Mouse (Mus musculus) CH12.LX (cell line): ENCODE measurements at regions not wholly inside any gene's neighbourhood (a gene's known extent, or its start where the extent isn't known, plus 50 kb on each side); places are given as distances from the start of the nearest gene placed in this dataset.

Source experiments
- DNase-seq: peaks from one replicate; pipeline ENCODE4 v3.0.0-alpha.2; 2013; ENCODE audit errors: extremely low read depth
- H3K27ac ChIP-seq: 2 replicates; pipeline ENCODE4 v1.5.1; 2012; ENCODE audit warnings: low read depth, mild to moderate bottlenecking, control low read depth, moderate library complexity; ENCODE audit not compliant: insufficient read depth
- H3K27me3 ChIP-seq: replicated peaks from 2 replicates; pipeline ENCODE3; 2012; ENCODE audit warnings: inconsistent platforms
- H3K36me3 ChIP-seq, 2 experiments: replicated peaks in 1 of 2; 2 replicates each; pipeline versions ENCODE3 to v1.6.1; 2012; ENCODE audit warnings: inconsistent platforms in 1 of 2, low read length in 1 of 2, mild to moderate bottlenecking in 1 of 2, mixed read lengths in 1 of 2, moderate library complexity in 1 of 2; ENCODE audit not compliant: control insufficient read depth in 1 of 2, insufficient read depth in 1 of 2
- H3K4me1 ChIP-seq, 2 experiments: 2 replicates each; pipeline ENCODE4 v1.6.1; 2012; ENCODE audit warnings: inconsistent platforms in 1 of 2, moderate library complexity in 1 of 2; ENCODE audit not compliant: insufficient read depth in 2 of 2, control insufficient read depth in 1 of 2
- H3K4me2 ChIP-seq: 2 replicates; pipeline ENCODE4 v1.6.1; 2012; ENCODE audit warnings: low read depth, mild to moderate bottlenecking, control low read depth; ENCODE audit not compliant: poor library complexity, insufficient read depth, severe bottlenecking
- H3K4me3 ChIP-seq, 3 experiments: fragments of 150-350 bp in 1 of 3; sonication (generic) in 1 of 3; replicated peaks in 1 of 3; 2 replicates each; pipeline versions ENCODE3 to v1.5.1; 2011 to 2012; ENCODE audit warnings: low read depth in 2 of 3, low read length in 2 of 3, mild to moderate bottlenecking in 2 of 3, moderate library complexity in 2 of 3, control low read depth in 1 of 3, improper control_type of control experiment in 1 of 3, inconsistent platforms in 1 of 3, mixed read lengths in 1 of 3; ENCODE audit not compliant: poor library complexity in 1 of 3
- H3K79me2 ChIP-seq: replicated peaks from 2 replicates; pipeline ENCODE4 v1.6.1; 2012; ENCODE audit warnings: mild to moderate bottlenecking, moderate library complexity; ENCODE audit not compliant: control insufficient read depth, poor library complexity, insufficient read depth, severe bottlenecking; ENCODE audit errors: extremely low read depth
- H3K9ac ChIP-seq: 2 replicates; pipeline ENCODE4 v1.6.1; 2012; ENCODE audit warnings: low read depth, mild to moderate bottlenecking, control low read depth, moderate library complexity; ENCODE audit not compliant: insufficient read depth
- H3K9me3 ChIP-seq: replicated peaks from 2 replicates; pipeline ENCODE3; 2012; ENCODE audit warnings: low read length, inconsistent platforms, mixed read lengths
- CHD2 ChIP-seq: IDR thresholded peaks from 2 replicates; pipeline ENCODE4 v1.6.1; 2011; ENCODE audit warnings: low read length, improper control_type of control experiment
- CTCF ChIP-seq, 2 experiments: IDR thresholded peaks in 1 of 2; conservative IDR thresholded peaks in 1 of 2; 2 replicates each; pipeline ENCODE4 v1.5.1; 2011 to 2012; ENCODE audit warnings: low read depth in 2 of 2, low read length in 2 of 2, improper control_type of control experiment in 1 of 2, inconsistent platforms in 1 of 2, mild to moderate bottlenecking in 1 of 2, moderate library complexity in 1 of 2
- ELF1 ChIP-seq: IDR thresholded peaks from 2 replicates; pipeline ENCODE4 v1.6.1; 2014; ENCODE audit warnings: low read depth, mild to moderate bottlenecking, inconsistent platforms, low read length, improper control_type of control experiment
- GABPA ChIP-seq: IDR thresholded peaks from 2 replicates; pipeline ENCODE4 v1.6.1; 2012; ENCODE audit warnings: low read depth, low read length, improper control_type of control experiment, inconsistent platforms; ENCODE audit not compliant: insufficient replicate concordance
- JUN ChIP-seq: IDR thresholded peaks from 2 replicates; pipeline ENCODE4 v1.6.1; 2011; ENCODE audit warnings: low read depth, mild to moderate bottlenecking, low read length, improper control_type of control experiment, moderate library complexity; ENCODE audit not compliant: insufficient read depth
- JUND ChIP-seq: conservative IDR thresholded peaks from 2 replicates; pipeline ENCODE4 v1.6.1; 2011; ENCODE audit warnings: low read depth, low read length, improper control_type of control experiment
- MAZ ChIP-seq: IDR thresholded peaks from 2 replicates; pipeline ENCODE4 v1.6.1; 2012; ENCODE audit warnings: low read depth, mild to moderate bottlenecking, inconsistent platforms, low read length, improper control_type of control experiment, moderate library complexity
- MEF2A ChIP-seq: IDR thresholded peaks from 2 replicates; pipeline ENCODE4 v1.6.1; 2014; ENCODE audit warnings: low read depth, mild to moderate bottlenecking, inconsistent platforms, low read length, improper control_type of control experiment, borderline replicate concordance
- MXI1 ChIP-seq: IDR thresholded peaks from 2 replicates; pipeline ENCODE4 v1.6.1; 2011; ENCODE audit warnings: mild to moderate bottlenecking, low read depth, low read length, improper control_type of control experiment
- MYC ChIP-seq: IDR thresholded peaks from 2 replicates; pipeline ENCODE4 v1.6.1; 2011; ENCODE audit warnings: low read depth, mild to moderate bottlenecking, improper control_type of control experiment, low read length
- NELFE ChIP-seq: IDR thresholded peaks from 2 replicates; pipeline ENCODE4 v1.6.1; 2011; ENCODE audit warnings: low read depth, low read length, improper control_type of control experiment
- NRF1 ChIP-seq: IDR thresholded peaks from 2 replicates; pipeline ENCODE4 v1.6.1; 2014; ENCODE audit warnings: low read depth, mild to moderate bottlenecking, inconsistent platforms, low read length, improper control_type of control experiment, moderate library complexity
- POLR2AphosphoS2 ChIP-seq: IDR thresholded peaks from 2 replicates; pipeline ENCODE4 v1.6.1; 2011; ENCODE audit warnings: low read depth, low read length, improper control_type of control experiment
- RAD21 ChIP-seq: IDR thresholded peaks from 2 replicates; pipeline ENCODE4 v1.6.1; 2011; ENCODE audit warnings: low read depth, mild to moderate bottlenecking, low read length, improper control_type of control experiment, moderate library complexity
- RCOR1 ChIP-seq: conservative IDR thresholded peaks from 2 replicates; pipeline ENCODE4 v1.6.1; 2012; ENCODE audit warnings: low read depth, mild to moderate bottlenecking, inconsistent platforms, low read length, improper control_type of control experiment
- TCF12 ChIP-seq: IDR thresholded peaks from 2 replicates; pipeline ENCODE4 v1.6.1; 2014; ENCODE audit warnings: low read depth, mild to moderate bottlenecking, inconsistent platforms, low read length, improper control_type of control experiment
- UBTF ChIP-seq: IDR thresholded peaks from 2 replicates; pipeline ENCODE4 v1.6.1; 2012; ENCODE audit warnings: low read depth, mild to moderate bottlenecking, inconsistent platforms, low read length, improper control_type of control experiment, moderate library complexity
- USF2 ChIP-seq: conservative IDR thresholded peaks from 2 replicates; pipeline ENCODE4 v1.6.1; 2011; ENCODE audit warnings: low read depth, low read length, improper control_type of control experiment
- ZC3H11A ChIP-seq: IDR thresholded peaks from 2 replicates; pipeline ENCODE4 v1.6.1; 2012; ENCODE audit warnings: low read depth, mild to moderate bottlenecking, inconsistent platforms, low read length, improper control_type of control experiment
- ZKSCAN1 ChIP-seq: IDR thresholded peaks from 2 replicates; pipeline ENCODE4 v1.6.1; 2012; ENCODE audit warnings: low read depth, inconsistent platforms, low read length, improper control_type of control experiment, borderline replicate concordance
- dilution Hi-C: fragments of 300-500 bp; cut with MboI; formaldehyde crosslinking; loops from 2 replicates; pipeline ENCODE4 v1.14.3; 2020; ENCODE audit warnings: low sequenced_read_pairs; ENCODE audit not compliant: extremely low pct_unique_long_range_greater_than_20kb, extremely low pct_ligation_motif_present
- in situ Hi-C: fragments of 300-500 bp; cut with MboI; formaldehyde crosslinking; loops from 3 replicates; pipeline ENCODE4 v1.14.3; 2019; ENCODE audit warnings: low sequenced_read_pairs, low pct_ligation_motif_present, low pct_unique_long_range_greater_than_20kb, mixed read lengths

GRCm38 (mm10) chr14:47992091-47992490 is 128.5 kb upstream of the Peli2 start:
- DNase-seq = peak; percentile 7

GRCm38 (mm10) chr14:47992851-47993250 is 127.8 kb upstream of the Peli2 start:
- Histone ChIP-seq H3K4me2 (no peak overlapping the region), H3K79me2 (no peaks in the 10 kb centered on the region), H3K27ac (no peak overlapping the region), H3K4me1 (0 out of 4 replicates have a peak, but pooled peaks cover 0 to 2% of the 10 kb centered on the region in 2 experiments), H3K27me3 (no peaks in the 10 kb centered on the region), H3K9me3 (no peaks in the 10 kb centered on the region), H3K36me3 (no peaks in the 10 kb centered on the region), H3K9ac (no peak overlapping the region), H3K4me3 (no peak overlapping the region)
- TF ChIP-seq ELF1 = no peak
- DNase-seq = no peak
- in situ Hi-C loops = no loop called here
- dilution Hi-C loops = no loop called here

More at GRCm38 (mm10) chr14:47992091-47992490, 128.5 kb upstream of the Peli2 start:
- Histone ChIP-seq H3K27me3 (no peaks in the 10 kb centered on the region), H3K4me2 (no peak overlapping the region), H3K36me3 (no peaks in the 10 kb centered on the region), H3K27ac (no peak overlapping the region), H3K79me2 (no peaks in the 10 kb centered on the region), H3K9ac (no peak overlapping the region), H3K4me3 (no peak overlapping the region), H3K4me1 (0 out of 4 replicates have a peak, but pooled peaks cover 0 to 2% of the 10 kb centered on the region in 2 experiments), H3K9me3 (no peaks in the 10 kb centered on the region)
- in situ Hi-C loops (no loop called here), dilution Hi-C loops (no loop called here)
- TF ChIP-seq RCOR1 (no peak), RAD21 (no peak), UBTF (no peak), ZC3H11A (no peak), JUND (no peak), CHD2 (no peak), CTCF (conservative IDR thresholded peaks at IDR 0.05 in 1 of 2, IDR thresholded peaks at IDR 0.05 in 1 of 2; ENCODE audit: low read depth in 2 of 2, low read length in 2 of 2) (no peak), MYC (no peak), MXI1 (no peak), MAZ (no peak), ELF1 (no peak), MEF2A (no peak), TCF12 (no peak), USF2 (no peak), GABPA (no peak), ZKSCAN1 (no peak), NRF1 (no peak), JUN (no peak), NELFE (no peak), POLR2AphosphoS2 (no peak)
